Mouse (Mus musculus): ENCODE measurements around the gene Cd101.

Cd101 gene

GRCm38 (mm10) chr3:101003575-101004356 is 25.6 kb downstream of the Cd101 start:
- no peak for DNase-seq (ENCODE audit: low read depth, low spot score)

- no peak for DNase-seq (ENCODE audit: low read depth, low spot score)
Measured at GRCm38 (mm10) chr3:100999732-101000131, 29.6 kb downstream of the Cd101 start.

GRCm38 (mm10) chr3:100998904-100999340 is 30.4 kb downstream of the Cd101 start:
- DNase-seq (ENCODE audit: low read depth, low spot score), result peak; percentile 86

- DNase-seq (ENCODE audit: low read depth, low spot score), result no peak
Measured at GRCm38 (mm10) chr3:100997785-100998570, 31.4 kb downstream of the Cd101 start.

GRCm38 (mm10) chr3:100994252-100994651 is 35.1 kb downstream of the Cd101 start:
- DNase-seq (ENCODE audit: low read depth, low spot score), result no peak

- DNase-seq (ENCODE audit: low read depth, low spot score), result peak; percentile 22
Measured at GRCm38 (mm10) chr3:100993718-100994117, 35.6 kb downstream of the Cd101 start.

GRCm38 (mm10) chr3:100993158-100993557 is 36.2 kb downstream of the Cd101 start:
- DNase-seq (ENCODE audit: low read depth, low spot score), result no peak

- DNase-seq (ENCODE audit: low read depth, low spot score), result no peak
Measured at GRCm38 (mm10) chr3:100990231-100990630, 39.1 kb downstream of the Cd101 start.

- DNase-seq (ENCODE audit: low read depth, low spot score), result no peak
Measured at GRCm38 (mm10) chr3:100989417-100989816, 39.9 kb downstream of the Cd101 start.

GRCm38 (mm10) chr3:100979290-100979689 is 50.1 kb downstream of the Cd101 start:
- no peak for DNase-seq (ENCODE audit: low read depth, low spot score)

GRCm38 (mm10) chr3:100973906-100974305 is 55.5 kb downstream of the Cd101 start:
- peak; percentile 70 for DNase-seq (ENCODE audit: low read depth, low spot score)

- peak; percentile 92 for DNase-seq (ENCODE audit: low read depth, low spot score)
Measured at GRCm38 (mm10) chr3:100969176-100969917, 60.0 kb downstream of the Cd101 start, which contains the start of gene Ttf2. Ttf2 (minus strand) TSS chr3:100969663.

- peak; percentile 35 for DNase-seq (ENCODE audit: low read depth, low spot score)
Measured at GRCm38 (mm10) chr3:100963849-100964542, 65.4 kb downstream of the Cd101 start.

- no peak for DNase-seq (ENCODE audit: low read depth, low spot score)
Measured at GRCm38 (mm10) chr3:100961501-100961900, 67.9 kb downstream of the Cd101 start.

- DNase-seq (ENCODE audit: low read depth, low spot score), result no peak
Measured at GRCm38 (mm10) chr3:100961007-100961406, 68.3 kb downstream of the Cd101 start.

GRCm38 (mm10) chr3:100954616-100955015 is 74.7 kb downstream of the Cd101 start:
- DNase-seq (ENCODE audit: low read depth, low spot score), result no peak

GRCm38 (mm10) chr3:100951531-100951930 is 77.8 kb downstream of the Cd101 start:
- DNase-seq (ENCODE audit: low read depth, low spot score), result no peak

GRCm38 (mm10) chr3:100947286-100947685 is 82.1 kb downstream of the Cd101 start:
- no peak for DNase-seq (ENCODE audit: low read depth, low spot score)

Data from CD4-positive helper T cell, adult 2 months (primary cell).